Mouse (Mus musculus): ENCODE data around the gene Pde7b.

Gene Pde7b

GRCm38 (mm10) chr10:20722651-20723520 is 2.0 kb downstream of the Pde7b start:
- DNase-seq (ENCODE audit: low read depth, low spot score) = no peak

DNA sequence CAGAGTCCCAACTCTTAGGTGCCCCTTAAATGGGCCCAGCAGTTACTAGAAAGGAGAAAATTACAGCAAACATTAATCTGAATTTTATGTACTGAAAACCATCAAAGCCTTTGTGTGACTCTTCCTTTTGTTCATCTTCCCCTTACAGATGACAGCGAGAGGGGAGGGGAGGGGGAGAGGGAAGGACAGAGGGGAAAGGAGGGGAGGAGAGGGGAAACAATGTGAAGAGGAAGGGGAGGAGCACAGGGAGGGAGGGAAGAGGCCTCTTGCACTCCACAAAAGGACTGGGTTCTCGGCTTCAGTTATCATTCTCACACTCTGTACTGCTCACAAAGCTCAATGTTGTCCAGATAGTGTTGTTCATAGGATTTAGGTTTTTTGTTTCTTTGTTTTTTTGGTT is 5.7 kb downstream of the Pde7b start:
- DNase-seq (ENCODE audit: low read depth, low spot score) = no peak

GRCm38 (mm10) chr10:20700633-20701032 is 24.2 kb downstream of the Pde7b start:
- no peak for DNase-seq (ENCODE audit: low read depth, low spot score)

DNA sequence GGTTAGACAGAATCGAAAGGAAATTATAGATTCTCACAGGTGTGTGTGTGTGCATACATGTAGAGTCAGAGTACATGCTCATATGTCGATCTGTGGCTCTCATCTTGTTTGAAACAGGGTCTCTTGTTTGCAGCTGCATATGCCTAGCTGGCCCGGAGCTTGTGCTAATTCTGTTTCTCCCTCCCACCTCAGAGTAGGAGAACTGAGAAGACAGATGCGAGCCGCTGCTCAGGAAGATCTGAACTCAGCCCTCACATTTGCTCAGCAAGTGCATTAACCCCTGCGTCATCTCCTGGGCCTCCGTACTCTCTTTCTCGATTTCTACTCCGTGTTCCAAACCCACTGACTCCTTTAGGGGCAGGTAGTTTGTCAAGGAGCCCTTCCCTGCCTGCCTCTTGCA is 25.0 kb downstream of the Pde7b start:
- no peak for DNase-seq (ENCODE audit: low read depth, low spot score)

- no peak for DNase-seq (ENCODE audit: low read depth, low spot score)
Measured at GRCm38 (mm10) chr10:20695637-20696036, 29.2 kb downstream of the Pde7b start.

DNA sequence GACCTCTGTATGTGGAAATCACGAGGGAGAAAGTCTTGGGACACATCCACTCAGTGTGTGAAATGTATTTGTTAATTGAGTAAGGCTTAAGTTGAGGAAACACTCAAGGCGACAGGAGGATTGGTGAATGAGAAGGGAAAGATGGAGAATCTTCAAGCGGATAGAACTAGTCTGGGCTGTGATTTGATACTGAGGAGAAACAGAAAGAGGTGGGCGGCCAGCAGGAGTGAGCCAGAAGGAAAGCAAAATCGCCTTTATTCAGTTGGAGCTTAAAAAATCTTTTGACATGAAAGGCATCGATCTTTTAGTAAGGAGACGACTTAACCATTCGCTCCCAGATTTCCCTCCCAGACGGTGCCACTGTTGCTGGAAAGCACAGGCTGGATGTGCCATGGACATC is 34.9 kb downstream of the Pde7b start:
- DNase-seq (ENCODE audit: low read depth, low spot score) = no peak

DNA sequence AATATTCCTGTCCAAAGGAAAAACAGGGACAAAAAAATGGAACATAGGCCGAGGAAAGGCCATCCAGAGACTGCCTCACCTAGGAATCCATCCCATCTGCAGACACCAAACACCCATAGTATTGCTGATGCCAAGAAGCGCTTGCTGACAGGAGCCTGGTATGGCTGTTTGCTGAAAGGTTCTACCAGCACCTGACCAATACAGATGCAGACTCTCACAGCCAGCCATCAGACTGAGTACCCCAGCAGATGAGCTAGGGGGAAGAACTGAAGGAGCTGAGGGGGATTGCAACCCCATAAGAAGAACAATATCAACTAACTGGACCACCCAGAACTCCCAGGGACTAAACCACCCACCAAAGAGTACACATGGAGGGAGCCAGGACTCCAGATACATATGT is 40.7 kb downstream of the Pde7b start:
- no peak for DNase-seq (ENCODE audit: low read depth, low spot score)

DNA sequence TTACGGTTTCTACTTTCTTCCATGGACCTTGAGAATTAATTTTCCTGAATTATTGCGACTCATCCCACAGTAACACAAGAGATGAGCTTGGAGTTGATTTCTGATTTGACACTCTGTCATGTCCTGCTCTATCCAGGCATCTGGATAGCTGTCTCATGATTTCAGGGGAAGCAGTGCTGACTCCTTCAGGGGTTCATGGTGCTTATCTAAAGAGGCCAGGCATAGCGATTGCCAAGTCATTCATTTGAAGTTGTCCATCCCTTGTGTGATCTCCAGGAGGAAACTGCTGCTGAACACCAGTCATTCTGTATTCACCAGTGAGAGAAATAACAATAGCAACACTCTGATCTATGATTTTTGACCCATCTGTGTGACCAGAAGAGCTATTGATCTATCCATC is 43.9 kb downstream of the Pde7b start:
- DNase-seq (ENCODE audit: low read depth, low spot score) = no peak

DNA sequence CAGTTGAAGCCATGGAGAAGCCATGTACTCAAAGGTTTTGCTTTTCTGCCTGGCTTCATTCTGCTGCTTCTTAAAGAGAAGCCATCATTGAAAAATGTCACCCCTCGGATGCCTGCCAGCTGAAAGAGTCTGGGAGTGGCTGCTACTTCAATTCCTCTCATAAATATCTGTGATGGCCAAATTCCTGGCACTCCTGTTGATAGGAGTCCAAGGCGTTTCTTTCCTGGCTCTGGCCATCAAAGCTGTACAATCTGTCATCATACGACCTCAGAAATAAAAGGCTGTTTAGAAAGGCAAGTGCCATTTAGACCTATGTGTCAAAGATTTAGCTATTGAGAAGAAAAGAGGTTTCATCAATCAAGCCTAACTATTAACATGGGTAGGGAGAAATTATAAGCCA is 49.6 kb downstream of the Pde7b start:
- no peak for DNase-seq (ENCODE audit: low read depth, low spot score)

- DNase-seq (ENCODE audit: low read depth, low spot score) = no peak
Measured at GRCm38 (mm10) chr10:20673798-20674197, 51.1 kb downstream of the Pde7b start.

DNA sequence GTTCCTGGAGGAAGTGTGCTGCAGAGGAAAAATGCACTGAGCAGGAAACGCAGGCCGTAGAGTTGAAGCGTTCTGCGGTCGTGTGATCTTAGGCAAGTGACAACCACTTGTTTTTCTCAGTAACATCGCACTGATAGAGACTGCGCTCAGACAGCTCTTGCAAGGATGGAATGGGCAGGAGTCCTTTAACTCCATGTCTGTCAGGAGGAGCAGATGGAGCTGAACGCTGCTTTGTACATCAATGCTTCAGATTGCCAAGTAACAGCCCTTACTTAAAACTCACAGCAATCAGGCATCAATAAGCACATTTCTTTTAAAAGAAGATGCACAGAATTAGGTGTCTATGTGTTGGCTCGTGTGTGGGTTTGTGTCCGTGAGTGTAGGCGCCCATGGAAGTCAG is 52.3 kb downstream of the Pde7b start:
- no peak for DNase-seq (ENCODE audit: low read depth, low spot score)

GRCm38 (mm10) chr10:20671621-20672020 is 53.3 kb downstream of the Pde7b start:
- DNase-seq (ENCODE audit: low read depth, low spot score) = no peak

DNA sequence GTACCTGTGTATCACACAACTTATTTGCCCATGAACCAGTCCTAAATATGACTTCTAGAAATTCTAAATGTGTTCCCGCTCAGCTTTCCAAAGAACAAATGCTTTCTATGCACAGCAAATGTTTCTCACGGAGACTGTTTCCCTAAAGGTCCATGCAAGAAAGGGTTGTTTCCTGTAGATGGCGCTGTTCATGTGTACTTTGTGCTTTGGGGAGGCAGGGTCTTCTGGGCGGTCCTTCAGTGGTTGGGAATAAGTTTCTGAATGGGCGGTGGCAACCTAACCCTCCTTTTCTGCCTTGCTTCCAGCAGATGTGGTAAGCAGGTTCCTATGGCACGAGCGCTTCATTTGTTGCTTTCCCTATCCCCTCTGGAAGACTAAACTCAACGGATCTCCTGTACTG is 54.3 kb downstream of the Pde7b start:
- DNase-seq (ENCODE audit: low read depth, low spot score) = no peak

- DNase-seq (ENCODE audit: low read depth, low spot score) = no peak
Measured at GRCm38 (mm10) chr10:20669467-20669866, 55.4 kb downstream of the Pde7b start.

- no peak for DNase-seq (ENCODE audit: low read depth, low spot score)
Measured at GRCm38 (mm10) chr10:20668577-20668976, 56.3 kb downstream of the Pde7b start.

GRCm38 (mm10) chr10:20666655-20667054 is 58.2 kb downstream of the Pde7b start:
- no peak for DNase-seq (ENCODE audit: low read depth, low spot score)

DNA sequence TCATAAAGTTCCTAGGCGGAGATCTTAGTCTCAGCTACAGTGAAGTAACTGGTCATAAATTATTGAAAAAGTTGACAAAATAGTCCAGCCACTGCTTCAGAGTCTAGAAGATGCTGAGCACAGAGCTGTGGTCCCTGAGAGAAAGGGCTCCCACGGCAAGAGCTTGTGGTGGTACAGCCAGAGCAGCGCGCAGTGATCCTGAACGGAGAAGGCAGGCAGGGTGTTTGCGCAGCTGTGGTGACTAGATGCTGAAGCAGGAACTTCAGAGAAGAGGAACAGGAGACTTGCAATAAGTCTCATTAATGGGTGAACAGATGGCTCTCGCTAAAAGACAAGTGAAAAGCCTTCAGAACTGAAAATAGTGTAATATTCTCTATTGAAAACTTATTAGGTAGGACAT is 61.9 kb downstream of the Pde7b start:
- DNase-seq (ENCODE audit: low read depth, low spot score) = no peak

DNA sequence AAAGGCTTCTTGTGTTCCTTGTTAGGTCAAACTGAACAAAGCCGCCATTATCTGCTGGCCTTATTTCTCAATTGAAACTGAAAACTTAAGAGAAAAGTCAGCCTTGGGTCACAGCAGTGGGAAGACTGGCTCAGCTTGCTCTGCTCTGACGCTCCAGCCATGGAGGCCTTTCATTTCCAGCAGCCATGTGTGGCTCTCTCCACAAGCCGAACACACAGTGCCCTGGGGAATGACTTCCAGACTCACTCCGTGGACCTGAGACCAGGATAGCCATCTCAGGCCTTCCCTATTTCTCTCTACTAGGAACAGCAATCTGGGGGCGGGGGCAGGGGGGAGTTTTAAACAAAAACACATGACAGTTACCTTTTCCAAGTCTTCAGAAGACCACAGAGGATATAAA is 63.2 kb downstream of the Pde7b start:
- no peak for DNase-seq (ENCODE audit: low read depth, low spot score)

- no peak for DNase-seq (ENCODE audit: low read depth, low spot score)
Measured at GRCm38 (mm10) chr10:20659718-20660117, 65.2 kb downstream of the Pde7b start.

GRCm38 (mm10) chr10:20659268-20659667 is 65.6 kb downstream of the Pde7b start:
- no peak for DNase-seq (ENCODE audit: low read depth, low spot score)

- no peak for DNase-seq (ENCODE audit: low read depth, low spot score)
Measured at GRCm38 (mm10) chr10:20658716-20659115, 66.2 kb downstream of the Pde7b start.

- DNase-seq (ENCODE audit: low read depth, low spot score) = no peak
Measured at GRCm38 (mm10) chr10:20657316-20658081, 67.4 kb downstream of the Pde7b start.

- DNase-seq (ENCODE audit: low read depth, low spot score) = no peak
Measured at GRCm38 (mm10) chr10:20654590-20654989, 70.3 kb downstream of the Pde7b start.
